Mouse (Mus musculus) kidney, adult 2 months (tissue): ENCODE results near the gene Vwa7.

ENCODE experiments used
- CTCF ChIP-seq: fragments of 200-500 bp; conservative IDR thresholded peaks from 2 replicates; pipeline ENCODE4 v1.5.1; 2011; ENCODE audit warnings: low read depth, mild to moderate bottlenecking, control low read depth, low read length, moderate library complexity, mixed read lengths; ENCODE audit not compliant: insufficient read depth, insufficient read length
- POLR2A ChIP-seq: fragments of 200-500 bp; IDR thresholded peaks from one replicate; pipeline ENCODE4 v1.6.1; 2011; ENCODE audit warnings: low read depth, low read length, control low read depth

GRCm38 (mm10) chr17:35068213-35068914 lies 52.0 kb downstream of the Vwa7 start:
- TF ChIP-seq CTCF = no peak
- TF ChIP-seq POLR2A = no peak
